Mouse (Mus musculus) CH12.LX (cell line): ENCODE data around the gene Gm49354. TPM values are rescaled to one million over a fixed set of nuclear protein-coding genes. Genes with fewer than 3 reads are reported as not detected.
"Not testable (repeated sequence)": the region's sequence is repeated elsewhere in the genome, so short reads cannot be mapped to it uniquely, and the experiment has no call there.

Source experiments
- DNase-seq: peaks from one replicate; pipeline ENCODE4 v3.0.0-alpha.2; 2013; ENCODE audit errors: extremely low read depth
- H3K27ac ChIP-seq: 2 replicates; pipeline ENCODE4 v1.5.1; 2012; ENCODE audit warnings: low read depth, mild to moderate bottlenecking, control low read depth, moderate library complexity; ENCODE audit not compliant: insufficient read depth
- H3K27me3 ChIP-seq: replicated peaks from 2 replicates; pipeline ENCODE3; 2012; ENCODE audit warnings: inconsistent platforms
- H3K36me3 ChIP-seq, 2 experiments: replicated peaks in 1 of 2; 2 replicates each; pipeline versions ENCODE3 to v1.6.1; 2012; ENCODE audit warnings: inconsistent platforms in 1 of 2, low read length in 1 of 2, mild to moderate bottlenecking in 1 of 2, mixed read lengths in 1 of 2, moderate library complexity in 1 of 2; ENCODE audit not compliant: control insufficient read depth in 1 of 2, insufficient read depth in 1 of 2
- H3K4me1 ChIP-seq, 2 experiments: 2 replicates each; pipeline ENCODE4 v1.6.1; 2012; ENCODE audit warnings: inconsistent platforms in 1 of 2, moderate library complexity in 1 of 2; ENCODE audit not compliant: insufficient read depth in 2 of 2, control insufficient read depth in 1 of 2
- H3K4me2 ChIP-seq: 2 replicates; pipeline ENCODE4 v1.6.1; 2012; ENCODE audit warnings: low read depth, mild to moderate bottlenecking, control low read depth; ENCODE audit not compliant: poor library complexity, insufficient read depth, severe bottlenecking
- H3K4me3 ChIP-seq, 3 experiments: fragments of 150-350 bp in 1 of 3; sonication (generic) in 1 of 3; replicated peaks in 1 of 3; 2 replicates each; pipeline versions ENCODE3 to v1.5.1; 2011 to 2012; ENCODE audit warnings: low read depth in 2 of 3, low read length in 2 of 3, mild to moderate bottlenecking in 2 of 3, moderate library complexity in 2 of 3, control low read depth in 1 of 3, improper control_type of control experiment in 1 of 3, inconsistent platforms in 1 of 3, mixed read lengths in 1 of 3; ENCODE audit not compliant: poor library complexity in 1 of 3
- H3K79me2 ChIP-seq: replicated peaks from 2 replicates; pipeline ENCODE4 v1.6.1; 2012; ENCODE audit warnings: mild to moderate bottlenecking, moderate library complexity; ENCODE audit not compliant: control insufficient read depth, poor library complexity, insufficient read depth, severe bottlenecking; ENCODE audit errors: extremely low read depth
- H3K9ac ChIP-seq: 2 replicates; pipeline ENCODE4 v1.6.1; 2012; ENCODE audit warnings: low read depth, mild to moderate bottlenecking, control low read depth, moderate library complexity; ENCODE audit not compliant: insufficient read depth
- H3K9me3 ChIP-seq: replicated peaks from 2 replicates; pipeline ENCODE3; 2012; ENCODE audit warnings: low read length, inconsistent platforms, mixed read lengths
- CHD2 ChIP-seq: IDR thresholded peaks from 2 replicates; pipeline ENCODE4 v1.6.1; 2011; ENCODE audit warnings: low read length, improper control_type of control experiment
- CTCF ChIP-seq, 2 experiments: IDR thresholded peaks in 1 of 2; conservative IDR thresholded peaks in 1 of 2; 2 replicates each; pipeline ENCODE4 v1.5.1; 2011 to 2012; ENCODE audit warnings: low read depth in 2 of 2, low read length in 2 of 2, improper control_type of control experiment in 1 of 2, inconsistent platforms in 1 of 2, mild to moderate bottlenecking in 1 of 2, moderate library complexity in 1 of 2
- E2F4 ChIP-seq: IDR thresholded peaks from 2 replicates; pipeline ENCODE4 v1.6.1; 2011; ENCODE audit warnings: low read depth, low read length, improper control_type of control experiment; ENCODE audit not compliant: insufficient replicate concordance
- ELF1 ChIP-seq: IDR thresholded peaks from 2 replicates; pipeline ENCODE4 v1.6.1; 2014; ENCODE audit warnings: low read depth, mild to moderate bottlenecking, inconsistent platforms, low read length, improper control_type of control experiment
- HCFC1 ChIP-seq: IDR thresholded peaks from 2 replicates; pipeline ENCODE4 v1.6.1; 2012; ENCODE audit warnings: low read depth, mild to moderate bottlenecking, inconsistent platforms, low read length, improper control_type of control experiment
- IRF4 ChIP-seq: IDR thresholded peaks from 2 replicates; pipeline ENCODE4 v1.6.1; 2014; ENCODE audit warnings: low read depth, mild to moderate bottlenecking, inconsistent platforms, low read length, improper control_type of control experiment
- JUND ChIP-seq: conservative IDR thresholded peaks from 2 replicates; pipeline ENCODE4 v1.6.1; 2011; ENCODE audit warnings: low read depth, low read length, improper control_type of control experiment
- MAFK ChIP-seq: IDR thresholded peaks from 2 replicates; pipeline ENCODE4 v1.6.1; 2011; ENCODE audit warnings: low read length, improper control_type of control experiment; ENCODE audit not compliant: insufficient replicate concordance
- MAX ChIP-seq: IDR thresholded peaks from 2 replicates; pipeline ENCODE4 v1.6.1; 2011; ENCODE audit warnings: low read length, improper control_type of control experiment
- MEF2A ChIP-seq: IDR thresholded peaks from 2 replicates; pipeline ENCODE4 v1.6.1; 2014; ENCODE audit warnings: low read depth, mild to moderate bottlenecking, inconsistent platforms, low read length, improper control_type of control experiment, borderline replicate concordance
- POLR2A ChIP-seq: IDR thresholded peaks from 2 replicates; pipeline ENCODE4 v1.6.1; 2011; ENCODE audit warnings: low read depth, mild to moderate bottlenecking, improper control_type of control experiment, low read length
- TBP ChIP-seq: conservative IDR thresholded peaks from 2 replicates; pipeline ENCODE4 v1.6.1; 2011; ENCODE audit warnings: low read depth, low read length, improper control_type of control experiment
- UBTF ChIP-seq: IDR thresholded peaks from 2 replicates; pipeline ENCODE4 v1.6.1; 2012; ENCODE audit warnings: low read depth, mild to moderate bottlenecking, inconsistent platforms, low read length, improper control_type of control experiment, moderate library complexity
- ZNF384 ChIP-seq: IDR thresholded peaks from 2 replicates; pipeline ENCODE4 v1.6.1; 2012; ENCODE audit warnings: low read depth, low read length, improper control_type of control experiment, inconsistent platforms
- dilution Hi-C: fragments of 300-500 bp; cut with MboI; formaldehyde crosslinking; loops from 2 replicates; pipeline ENCODE4 v1.14.3; 2020; ENCODE audit warnings: low sequenced_read_pairs; ENCODE audit not compliant: extremely low pct_unique_long_range_greater_than_20kb, extremely low pct_ligation_motif_present
- in situ Hi-C: fragments of 300-500 bp; cut with MboI; formaldehyde crosslinking; loops from 3 replicates; pipeline ENCODE4 v1.14.3; 2019; ENCODE audit warnings: low sequenced_read_pairs, low pct_ligation_motif_present, low pct_unique_long_range_greater_than_20kb, mixed read lengths
- polyA plus RNA-seq: library from polyadenylated mRNA; unstranded; fragments of >175 nt; gene quantifications from 2 replicates; pipeline ENCODE4 v1.2.1, GENCODE M21; 2012; ENCODE audit warnings: low read depth; ENCODE audit not compliant: insufficient read length
- total RNA-seq, 2 experiments: library from RNA; depleted of rRNA; stranded (reverse); fragments of 300-350 nt in 1 of 2; fragments of >200 nt in 1 of 2; gene quantifications; 2 replicates each; pipeline ENCODE4 v1.2.3; 2012 to 2014

Gm49354 gene
- total and polyA plus RNA-seq, 3 experiments, result not detected

- Histone ChIP-seq H3K9ac (no peak overlapping the region), H3K4me3 (no peak overlapping the region), H3K4me1 (peaks cover 8 to 18% of the 10 kb centered on the region in 2 experiments), H3K79me2 (no peaks in the 10 kb centered on the region), H3K9me3 (no peaks in the 10 kb centered on the region), H3K4me2 (no peak overlapping the region), H3K36me3 (peaks cover 78 to 95% of the 10 kb centered on the region in 2 experiments), H3K27ac (no peak overlapping the region), H3K27me3 (no peaks in the 10 kb centered on the region)
- dilution Hi-C loops, result no loop called here
- TF ChIP-seq ELF1 (no peak), E2F4 (no peak), ZNF384 (no peak), UBTF (no peak), JUND (no peak), TBP (no peak), HCFC1 (no peak), MAX (no peak), MEF2A (no peak), CHD2 (no peak), POLR2A (no peak), MAFK (no peak), IRF4 (no peak)
- DNase-seq, result no peak
- in situ Hi-C loops, result no loop called here
Observed at GRCm38 (mm10) chr13:59794786-59795185, 12.7 kb upstream of the Gm49354 start.

GRCm38 (mm10) chr13:59779744-59780264, 2.2 kb downstream of the Gm49354 start:
- TF ChIP-seq CTCF (conservative IDR thresholded peaks at IDR 0.05 in 1 of 2, IDR thresholded peaks at IDR 0.05 in 1 of 2; ENCODE audit: low read depth in 2 of 2, low read length in 2 of 2) (peak in 1 of 2 experiments; percentile 35; a peak in 2 of 4 replicates), ZNF384 (peak; percentile 41; the same call in 1 of the 2 replicates)
- TF ChIP-seq, all 38 proteins: peak for 2; not testable (repeated sequence) for 36
- peaks cover 84 to 93% of the 10 kb centered on the region in 2 experiments for H3K36me3 ChIP-seq
- H3K4me1 ChIP-seq, H3K79me2 ChIP-seq, H3K27me3 ChIP-seq, dilution Hi-C loops, H3K9me3 ChIP-seq, H3K4me2 ChIP-seq, H3K27ac ChIP-seq, DNase-seq, in situ Hi-C loops, H3K9ac ChIP-seq, H3K4me3 ChIP-seq: not testable (repeated sequence)

- Histone ChIP-seq H3K79me2 (no peaks in the 10 kb centered on the region), H3K27me3 (no peaks in the 10 kb centered on the region), H3K4me3 (no peak overlapping the region), H3K4me2 (no peak overlapping the region), H3K36me3 (peaks cover 81 to 90% of the 10 kb centered on the region in 2 experiments), H3K9ac (no peak overlapping the region), H3K9me3 (no peaks in the 10 kb centered on the region), H3K27ac (no peak overlapping the region), H3K4me1 (no peaks in the 10 kb centered on the region; a peak in 1 of 4 replicates)
- in situ Hi-C loops, result no loop called here
- no peak for DNase-seq
- dilution Hi-C loops, result no loop called here
- peak; percentile 11 to 47; a peak in 2 of 4 replicates for TF ChIP-seq CTCF (conservative IDR thresholded peaks at IDR 0.05 in 1 of 2, IDR thresholded peaks at IDR 0.05 in 1 of 2; ENCODE audit: low read depth in 2 of 2, low read length in 2 of 2)
- no peak for TF ChIP-seq ZNF384
Observed at GRCm38 (mm10) chr13:59779213-59779612, 2.8 kb downstream of the Gm49354 start.
